Mouse (Mus musculus) ES-Bruce4 (cell line): Measurements from ENCODE around the gene Trpv6.

Source experiments
- EP300 ChIP-seq: IDR thresholded peaks from 2 replicates; pipeline ENCODE4 v1.6.1; 2011; ENCODE audit warnings: low read depth, low read length; ENCODE audit not compliant: insufficient read depth
- POLR2A ChIP-seq: IDR thresholded peaks from one replicate; pipeline ENCODE4 v1.8.1; 2011; ENCODE audit warnings: low read length; ENCODE audit not compliant: insufficient read depth

- TF ChIP-seq EP300 (no peak), POLR2A (no peak)
Observed at GRCm38 (mm10) chr6:41605794-41606104, 30.5 kb downstream of the Trpv6 start.
